Mouse (Mus musculus) forebrain, embryonic 10.5 days (tissue): ENCODE results near the gene Blcap. TPM values are rescaled to one million over a fixed set of nuclear protein-coding genes. Genes with fewer than 3 reads are reported as not detected.
"Not testable (repeated sequence)": the region's sequence is repeated elsewhere in the genome, so short reads cannot be mapped to it uniquely, and the experiment has no call there.

ENCODE experiments used
- DNase-seq: peaks from one replicate; pipeline ENCODE4 v3.0.0-alpha.2; 2017; ENCODE audit warnings: low spot score; ENCODE audit errors: extremely low spot score
- H3K27ac ChIP-seq: fragments of 300-500 bp; sonication (generic); 2 replicates; pipeline ENCODE4 v1.5.1; 2016; ENCODE audit warnings: mild to moderate bottlenecking
- H3K27me3 ChIP-seq: fragments of 300-500 bp; sonication (generic); 2 replicates; pipeline ENCODE4 v1.6.1; 2016; ENCODE audit warnings: mild to moderate bottlenecking; ENCODE audit not compliant: poor library complexity, severe bottlenecking
- H3K36me3 ChIP-seq: fragments of 300-500 bp; sonication (generic); replicated peaks from 2 replicates; pipeline ENCODE4 v1.6.1; 2016; ENCODE audit warnings: mild to moderate bottlenecking, moderate library complexity
- H3K4me1 ChIP-seq: fragments of 300-500 bp; sonication (generic); 2 replicates; pipeline ENCODE4 v1.6.1; 2016
- H3K4me3 ChIP-seq: fragments of 300-500 bp; sonication (generic); 2 replicates; pipeline ENCODE4 v1.5.1; 2016; ENCODE audit warnings: mild to moderate bottlenecking, moderate library complexity
- H3K9me3 ChIP-seq: fragments of 300-500 bp; sonication (generic); 2 replicates; pipeline ENCODE4 v1.6.1; 2016; ENCODE audit warnings: mild to moderate bottlenecking, moderate library complexity
- WGBS: fragments of 180-500 bp; shearing (Covaris S2); methylation state at CpG from one replicate; pipeline ENCODE4 v1.1.7; 2016; 5-methylcytosine and 5-hydroxymethylcytosine counted together
- polyA plus RNA-seq: library from polyadenylated mRNA; unstranded; fragments of >200 nt; fragmentation: Nextera tagmentation; extraction: Ambion mirVana; gene quantifications from 2 replicates; pipeline ENCODE4 v1.2.1, GENCODE M21; 2016

The Blcap gene
- 78.7 and 82.3 TPM in 2 replicates for polyA plus RNA-seq

- 12% methylated on average over 6 of the region's 6 CpGs for WGBS
- no peaks in the 10 kb centered on the region for H3K36me3 ChIP-seq
- DNase-seq: peak; percentile 57
- H3K27ac ChIP-seq: peak within 1 kb of the TSS; percentile 45
- H3K27me3 ChIP-seq: peaks cover 9% of the 10 kb centered on the region; the same call in 1 of the 2 replicates
- H3K9me3 ChIP-seq: no peaks in the 10 kb centered on the region
- peaks cover 44% of the 10 kb centered on the region for H3K4me1 ChIP-seq
- H3K4me3 ChIP-seq: no peak within 1 kb of the TSS
Measured at GRCm38 (mm10) chr2:157571224-157571832, at the start of gene Blcap. Blcap (minus strand) TSS chr2:157571274.

GRCm38 (mm10) chr2:157618393-157618792 is 47.3 kb upstream of the Blcap start:
- peaks cover 16% of the 10 kb centered on the region for H3K4me1 ChIP-seq
- 87% methylated on average over 4 of the region's 4 CpGs for WGBS
- H3K27me3 ChIP-seq: peaks cover 6% of the 10 kb centered on the region; the same call in 1 of the 2 replicates
- H3K4me3 ChIP-seq: no peak overlapping the region
- no peaks in the 10 kb centered on the region for H3K36me3 ChIP-seq
- H3K27ac ChIP-seq: no peak overlapping the region
- no peak for DNase-seq
- H3K9me3 ChIP-seq: no peaks in the 10 kb centered on the region

- no peak for DNase-seq
- Histone ChIP-seq H3K27ac (peak overlapping the region; percentile 1; the same call in 1 of the 2 replicates), H3K36me3 (no peaks in the 10 kb centered on the region), H3K9me3 (no peaks in the 10 kb centered on the region), H3K27me3 (peaks cover 12% of the 10 kb centered on the region), H3K4me1 (peaks cover 16% of the 10 kb centered on the region), H3K4me3 (peak overlapping the region; percentile 21; the same call in 1 of the 2 replicates)
- WGBS: 12% methylated on average over 11 of the region's 11 CpGs
Measured at GRCm38 (mm10) chr2:157613997-157614396, 42.9 kb upstream of the Blcap start.

GRCm38 (mm10) chr2:157611735-157612134 is 40.7 kb upstream of the Blcap start:
- peak overlapping the region; percentile 4; the same call in 1 of the 2 replicates for H3K27ac ChIP-seq
- H3K9me3 ChIP-seq: no peaks in the 10 kb centered on the region
- H3K36me3 ChIP-seq: no peaks in the 10 kb centered on the region
- H3K4me1 ChIP-seq: peaks cover 24% of the 10 kb centered on the region
- no peak overlapping the region for H3K4me3 ChIP-seq
- 81% methylated on average over 3 of the region's 3 CpGs for WGBS
- DNase-seq: no peak
- peaks cover 12% of the 10 kb centered on the region for H3K27me3 ChIP-seq

- Histone ChIP-seq H3K9me3 (no peaks in the 10 kb centered on the region), H3K36me3 (no peaks in the 10 kb centered on the region), H3K27ac (no peak overlapping the region), H3K27me3 (peaks cover 31% of the 10 kb centered on the region), H3K4me1 (peaks cover 8% of the 10 kb centered on the region), H3K4me3 (no peak overlapping the region)
- 70% methylated on average over 9 of the region's 9 CpGs for WGBS
- no peak for DNase-seq
Measured at GRCm38 (mm10) chr2:157607542-157608236, 36.6 kb upstream of the Blcap start.

- Histone ChIP-seq H3K9me3 (no peaks in the 10 kb centered on the region), H3K27me3 (peaks cover 30% of the 10 kb centered on the region), H3K36me3 (no peaks in the 10 kb centered on the region), H3K27ac (no peak overlapping the region), H3K4me1 (peaks cover 8% of the 10 kb centered on the region), H3K4me3 (no peak overlapping the region)
- peak; percentile 87 for DNase-seq
- WGBS: 8% methylated on average over 18 of the region's 18 CpGs
Measured at GRCm38 (mm10) chr2:157605025-157605675, 34.1 kb upstream of the Blcap start.

GRCm38 (mm10) chr2:157601435-157601839 is 30.4 kb upstream of the Blcap start:
- WGBS: 86% methylated on average over 6 of the region's 6 CpGs
- H3K36me3 ChIP-seq: no peaks in the 10 kb centered on the region
- no peak overlapping the region for H3K27ac ChIP-seq
- H3K9me3 ChIP-seq: no peaks in the 10 kb centered on the region
- no peak overlapping the region for H3K4me3 ChIP-seq
- no peaks in the 10 kb centered on the region for H3K4me1 ChIP-seq
- peaks cover 29% of the 10 kb centered on the region for H3K27me3 ChIP-seq
- no peak for DNase-seq

GRCm38 (mm10) chr2:157596876-157597566 is 25.9 kb upstream of the Blcap start:
- 67% methylated on average over 22 of the region's 22 CpGs for WGBS
- Histone ChIP-seq H3K27me3 (no peaks in the 10 kb centered on the region), H3K4me1 (no peaks in the 10 kb centered on the region), H3K9me3 (no peaks in the 10 kb centered on the region), H3K27ac (no peak overlapping the region), H3K36me3 (no peaks in the 10 kb centered on the region), H3K4me3 (peak overlapping the region; percentile 19; the same call in 1 of the 2 replicates)
- no peak for DNase-seq

- not testable (repeated sequence) for H3K4me3 ChIP-seq, H3K27me3 ChIP-seq, H3K36me3 ChIP-seq, DNase-seq, H3K9me3 ChIP-seq, H3K27ac ChIP-seq, H3K4me1 ChIP-seq
- WGBS: 22% methylated on average over 7 of the region's 7 CpGs
Measured at GRCm38 (mm10) chr2:157585351-157585750, 14.3 kb upstream of the Blcap start.

GRCm38 (mm10) chr2:157572786-157573185 is 1.7 kb upstream of the Blcap start:
- H3K4me1 ChIP-seq: peaks cover 30% of the 10 kb centered on the region
- DNase-seq: no peak
- 75% methylated on average over 2 of the region's 2 CpGs for WGBS
- no peak overlapping the region for H3K4me3 ChIP-seq
- H3K27ac ChIP-seq: no peak overlapping the region
- H3K9me3 ChIP-seq: no peaks in the 10 kb centered on the region
- H3K36me3 ChIP-seq: no peaks in the 10 kb centered on the region
- H3K27me3 ChIP-seq: peaks cover 9% of the 10 kb centered on the region; the same call in 1 of the 2 replicates

- no peaks in the 10 kb centered on the region for H3K9me3 ChIP-seq
- H3K27me3 ChIP-seq: peaks cover 9% of the 10 kb centered on the region; the same call in 1 of the 2 replicates
- peak overlapping the region; percentile 45 for H3K27ac ChIP-seq
- H3K4me3 ChIP-seq: no peak overlapping the region
- H3K36me3 ChIP-seq: no peaks in the 10 kb centered on the region
- WGBS: 75% methylated on average over 9 of the region's 9 CpGs
- peaks cover 57% of the 10 kb centered on the region for H3K4me1 ChIP-seq
- no peak for DNase-seq
Measured at GRCm38 (mm10) chr2:157569796-157570485, 1.1 kb downstream of the Blcap start.

GRCm38 (mm10) chr2:157568881-157569280 is 2.2 kb downstream of the Blcap start:
- Histone ChIP-seq H3K27ac (peak overlapping the region; percentile 69), H3K4me3 (no peak overlapping the region), H3K36me3 (peaks cover 4% of the 10 kb centered on the region), H3K27me3 (peaks cover 9% of the 10 kb centered on the region; the same call in 1 of the 2 replicates), H3K4me1 (peaks cover 67% of the 10 kb centered on the region), H3K9me3 (no peaks in the 10 kb centered on the region)
- DNase-seq: no peak
- WGBS: 39% methylated on average over 2 of the region's 2 CpGs
